Mouse (Mus musculus) kidney, adult 8-10 months (tissue): ENCODE measurements around the gene Pdzd4.

Experiments
- DNase-seq, 2 experiments: peaks; one replicate each; pipeline ENCODE4 v3.0.0; 2022

The Pdzd4 gene

GRCm38 (mm10) chrX:73824185-73825151, at the start of gene Pdzd4:
Pdzd4 (minus strand) TSS chrX:73824969.
- DNase-seq, result peak; percentile 5 to 7

GRCm38 (mm10) chrX:73871956-73872355, 47.2 kb upstream of the Pdzd4 start:
- no peak for DNase-seq

- no peak for DNase-seq
Measured at GRCm38 (mm10) chrX:73871474-73871873, 46.7 kb upstream of the Pdzd4 start.

- DNase-seq, result peak in 1 of 2 experiments; percentile 4
Measured at GRCm38 (mm10) chrX:73869334-73869733, 44.6 kb upstream of the Pdzd4 start.

GRCm38 (mm10) chrX:73867852-73868251, 43.1 kb upstream of the Pdzd4 start:
- no peak for DNase-seq

- DNase-seq, result no peak
Measured at GRCm38 (mm10) chrX:73867256-73867655, 42.5 kb upstream of the Pdzd4 start.

- no peak for DNase-seq
Measured at GRCm38 (mm10) chrX:73864692-73865091, 39.9 kb upstream of the Pdzd4 start.

GRCm38 (mm10) chrX:73855087-73855408, 30.3 kb upstream of the Pdzd4 start:
- DNase-seq, result no peak

- no peak for DNase-seq
Measured at GRCm38 (mm10) chrX:73854326-73855086, 29.7 kb upstream of the Pdzd4 start.

- DNase-seq, result no peak
Measured at GRCm38 (mm10) chrX:73836691-73837090, 11.9 kb upstream of the Pdzd4 start.

- DNase-seq, result no peak
Measured at GRCm38 (mm10) chrX:73835731-73836130, 11.0 kb upstream of the Pdzd4 start.

- no peak for DNase-seq
Measured at GRCm38 (mm10) chrX:73823747-73824146, 1.0 kb downstream of the Pdzd4 start.

- DNase-seq, result no peak
Measured at GRCm38 (mm10) chrX:73816596-73817314, 8.0 kb downstream of the Pdzd4 start.

- DNase-seq, result no peak
Measured at GRCm38 (mm10) chrX:73815072-73815471, 9.7 kb downstream of the Pdzd4 start.

GRCm38 (mm10) chrX:73805814-73806213, 19.0 kb downstream of the Pdzd4 start:
- DNase-seq, result no peak

- peak; percentile 67 to 76 for DNase-seq
Measured at GRCm38 (mm10) chrX:73798502-73798901, 26.3 kb downstream of the Pdzd4 start.

- DNase-seq, result no peak
Measured at GRCm38 (mm10) chrX:73797511-73797910, 27.3 kb downstream of the Pdzd4 start.

GRCm38 (mm10) chrX:73793505-73793904, 31.3 kb downstream of the Pdzd4 start:
- DNase-seq, result no peak

- DNase-seq, result no peak
Measured at GRCm38 (mm10) chrX:73793039-73793438, 31.7 kb downstream of the Pdzd4 start.

GRCm38 (mm10) chrX:73788501-73788900, 36.3 kb downstream of the Pdzd4 start:
- DNase-seq, result no peak

GRCm38 (mm10) chrX:73787225-73787558, 37.6 kb downstream of the Pdzd4 start:
- no peak for DNase-seq

- DNase-seq, result peak; percentile 94
Measured at GRCm38 (mm10) chrX:73786364-73787224, 38.2 kb downstream of the Pdzd4 start, which contains the start of the genes Idh3g and Ssr4. Idh3g (minus strand) TSS chrX:73786897. Ssr4 (plus strand) TSS chrX:73787028.
